Mouse (Mus musculus): ENCODE results near the gene Ctrc. TPM values are rescaled to one million over a fixed set of nuclear protein-coding genes. Genes with fewer than 3 reads are reported as not detected.
A peak's percentile ranks its signal among the peaks of the same experiment; 100 is the strongest.

Gene Ctrc
- polyA plus RNA-seq, 1 experiment from 2014 or later, result not detected

GRCm38 (mm10) chr4:141874601-141875460 lies 28.7 kb upstream of the Ctrc start, which contains the start of gene Efhd2:
Gene Efhd2 (minus strand): TSS chr4:141874920.
- H3K4me1 ChIP-seq, result peaks cover 60% of the 10 kb centered on the region
- H3K27me3 ChIP-seq (ENCODE audit: low read depth, poor library complexity, severe bottlenecking), result peaks cover 31% of the 10 kb centered on the region
- peak within 1 kb of the TSS; percentile 75 for H3K4me3 ChIP-seq
- H3K36me3 ChIP-seq, result peaks cover 15% of the 10 kb centered on the region; the same call in 1 of the 2 replicates
- WGBS, result under 1% methylated on average over 73 of the region's 73 CpGs
- peak; percentile 78 for DNase-seq (ENCODE audit: low spot score)
- no peaks in the 10 kb centered on the region for H3K9me3 ChIP-seq (replicated peaks)
- peak within 1 kb of the TSS; percentile 86 for H3K27ac ChIP-seq (replicated peaks)

GRCm38 (mm10) chr4:141874111-141874600 lies 28.0 kb upstream of the Ctrc start:
- no peak for DNase-seq (ENCODE audit: low spot score)
- Histone ChIP-seq H3K4me3 (peak overlapping the region; percentile 75), H3K27ac (replicated peaks) (peak overlapping the region; percentile 86), H3K36me3 (peaks cover 20% of the 10 kb centered on the region; the same call in 1 of the 2 replicates), H3K9me3 (replicated peaks) (no peaks in the 10 kb centered on the region), H3K27me3 (ENCODE audit: low read depth, poor library complexity, severe bottlenecking) (peaks cover 31% of the 10 kb centered on the region), H3K4me1 (peaks cover 60% of the 10 kb centered on the region)
- 3% methylated on average over 19 of the region's 19 CpGs for WGBS

GRCm38 (mm10) chr4:141872977-141873376 lies 26.8 kb upstream of the Ctrc start:
- Histone ChIP-seq H3K27me3 (ENCODE audit: low read depth, poor library complexity, severe bottlenecking) (peaks cover 31% of the 10 kb centered on the region), H3K4me1 (peaks cover 62% of the 10 kb centered on the region), H3K4me3 (peak overlapping the region; percentile 75; the same call in 1 of the 2 replicates), H3K36me3 (peaks cover 20% of the 10 kb centered on the region; the same call in 1 of the 2 replicates), H3K27ac (replicated peaks) (no peak overlapping the region), H3K9me3 (replicated peaks) (no peaks in the 10 kb centered on the region)
- WGBS, result 78% methylated on average over 9 of the region's 9 CpGs
- DNase-seq (ENCODE audit: low spot score), result no peak

GRCm38 (mm10) chr4:141871909-141872308 lies 25.8 kb upstream of the Ctrc start:
- no peak for DNase-seq (ENCODE audit: low spot score)
- 59% methylated on average over 9 of the region's 9 CpGs for WGBS
- peaks cover 73% of the 10 kb centered on the region for H3K4me1 ChIP-seq

DNA sequence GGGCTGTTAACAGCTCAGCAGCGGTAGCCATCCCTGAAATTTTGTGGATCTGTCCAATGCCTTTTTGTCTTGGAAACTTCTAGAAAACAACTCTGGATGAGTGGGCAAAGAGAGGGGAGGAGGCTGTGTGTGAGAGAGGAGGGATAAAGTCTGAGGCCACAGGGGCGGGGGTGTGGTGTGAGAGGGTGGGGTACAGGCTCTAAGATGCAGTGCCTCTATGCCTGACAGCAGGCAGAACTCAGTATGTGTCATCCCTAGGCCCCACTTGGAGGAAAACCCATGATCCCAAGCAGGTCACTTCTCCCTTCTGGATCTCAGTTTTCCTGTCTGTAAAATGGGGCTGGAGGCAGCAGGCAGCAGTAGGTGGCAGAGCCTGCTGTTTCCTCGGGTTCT lies 25.2 kb upstream of the Ctrc start:
- no peak for DNase-seq (ENCODE audit: low spot score)
- Histone ChIP-seq H3K27me3 (ENCODE audit: low read depth, poor library complexity, severe bottlenecking) (peaks cover 27% of the 10 kb centered on the region), H3K36me3 (peaks cover 20% of the 10 kb centered on the region; the same call in 1 of the 2 replicates), H3K4me1 (peaks cover 74% of the 10 kb centered on the region), H3K4me3 (no peak overlapping the region), H3K9me3 (replicated peaks) (no peaks in the 10 kb centered on the region), H3K27ac (replicated peaks) (no peak overlapping the region)
- 89% methylated on average over 3 of the region's 3 CpGs for WGBS

More at GRCm38 (mm10) chr4:141871909-141872308, 25.8 kb upstream of the Ctrc start:
- peaks cover 20% of the 10 kb centered on the region; the same call in 1 of the 2 replicates for H3K36me3 ChIP-seq
- no peaks in the 10 kb centered on the region for H3K9me3 ChIP-seq (replicated peaks)
- peaks cover 31% of the 10 kb centered on the region for H3K27me3 ChIP-seq (ENCODE audit: low read depth, poor library complexity, severe bottlenecking)
- peak overlapping the region; percentile 14; the same call in 1 of the 2 replicates for H3K27ac ChIP-seq (replicated peaks)
- H3K4me3 ChIP-seq, result peak overlapping the region; percentile 25; the same call in 1 of the 2 replicates

DNA sequence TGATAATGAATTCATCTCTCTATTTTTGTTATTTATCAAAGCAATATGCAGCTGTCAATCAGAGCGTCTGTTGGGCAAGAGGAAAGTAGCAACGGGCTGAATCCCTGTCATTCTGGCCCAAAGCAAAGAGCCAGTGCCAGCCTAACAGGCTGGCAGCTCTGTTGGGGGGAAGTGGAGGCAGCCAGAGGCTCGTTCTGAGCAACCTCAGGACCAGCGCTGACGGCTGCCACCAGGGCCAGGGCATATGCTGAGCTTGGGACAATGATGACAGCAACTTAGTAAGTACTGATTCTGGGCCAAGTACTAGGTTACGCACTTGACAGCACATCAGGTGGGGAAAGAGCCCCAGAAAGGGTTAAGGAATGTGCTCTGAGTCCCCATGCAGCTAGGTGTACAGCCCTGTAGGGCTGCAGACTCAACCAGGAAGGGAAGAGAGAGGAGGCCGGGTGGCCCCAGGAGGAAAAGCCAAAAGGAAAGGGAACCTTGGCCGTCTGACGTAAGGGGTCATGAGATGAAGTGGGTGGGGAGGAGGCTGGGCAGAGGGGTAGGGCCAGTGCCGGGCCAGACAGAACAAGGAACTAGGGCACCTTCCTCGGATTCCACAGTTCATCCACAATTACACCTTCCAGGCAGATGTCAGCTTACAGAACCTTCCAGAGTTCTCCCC lies 24.6 kb upstream of the Ctrc start:
- Histone ChIP-seq H3K27ac (replicated peaks) (no peak overlapping the region), H3K9me3 (replicated peaks) (no peaks in the 10 kb centered on the region), H3K36me3 (peaks cover 20% of the 10 kb centered on the region; the same call in 1 of the 2 replicates), H3K4me3 (no peak overlapping the region), H3K4me1 (peaks cover 69% of the 10 kb centered on the region), H3K27me3 (ENCODE audit: low read depth, poor library complexity, severe bottlenecking) (peaks cover 22% of the 10 kb centered on the region)
- no peak for DNase-seq (ENCODE audit: low spot score)
- 80% methylated on average over 11 of the region's 11 CpGs for WGBS

DNA sequence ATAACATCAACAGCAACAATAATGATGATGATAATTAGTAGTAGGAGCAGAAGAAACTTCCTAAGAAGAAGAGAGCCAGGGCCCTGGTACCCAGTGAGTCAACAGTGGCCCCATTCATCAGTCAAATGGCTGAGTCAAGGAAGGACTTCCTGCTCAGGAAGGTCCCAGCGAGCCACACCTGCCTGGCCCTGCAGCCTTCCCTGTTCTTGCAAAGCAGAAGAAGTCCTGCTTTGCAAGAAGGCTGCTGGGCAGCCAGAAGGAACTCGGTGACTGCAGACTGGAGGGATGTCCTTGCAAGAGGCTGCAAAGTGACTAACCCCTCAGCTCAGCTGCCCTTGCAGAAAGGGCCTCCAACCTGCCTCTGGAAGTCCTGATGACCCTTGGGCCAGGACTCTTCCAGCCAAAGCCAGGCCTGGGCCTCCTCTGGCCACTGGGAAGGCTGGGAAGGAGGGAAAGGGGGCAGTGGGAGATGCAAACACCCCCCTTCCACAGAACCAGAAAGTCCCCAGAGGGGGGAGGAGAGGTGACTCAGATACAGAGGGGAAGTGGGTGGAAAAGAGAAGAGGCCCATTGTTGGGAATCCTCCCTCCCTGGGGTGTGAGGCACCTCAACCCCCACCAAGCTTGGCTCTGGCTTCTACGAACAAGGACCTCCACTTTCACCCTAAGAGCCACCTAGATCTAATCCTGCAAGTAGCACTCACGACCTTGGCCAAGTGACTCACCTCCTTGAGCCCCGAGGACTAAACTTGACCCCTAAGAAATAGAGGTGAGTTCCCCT lies 23.5 kb upstream of the Ctrc start:
- no peak overlapping the region for H3K4me3 ChIP-seq
- no peak for DNase-seq (ENCODE audit: low spot score)
- 84% methylated on average over 5 of the region's 5 CpGs for whole genome bisulfite sequencing
- peak overlapping the region; percentile 57 for H3K27ac ChIP-seq (replicated peaks)
- peaks cover 18% of the 10 kb centered on the region for H3K27me3 ChIP-seq (ENCODE audit: low read depth, poor library complexity, severe bottlenecking)
- H3K36me3 ChIP-seq, result peaks cover 28% of the 10 kb centered on the region
- H3K4me1 ChIP-seq, result peaks cover 57% of the 10 kb centered on the region
- H3K9me3 ChIP-seq (replicated peaks), result no peaks in the 10 kb centered on the region

DNA sequence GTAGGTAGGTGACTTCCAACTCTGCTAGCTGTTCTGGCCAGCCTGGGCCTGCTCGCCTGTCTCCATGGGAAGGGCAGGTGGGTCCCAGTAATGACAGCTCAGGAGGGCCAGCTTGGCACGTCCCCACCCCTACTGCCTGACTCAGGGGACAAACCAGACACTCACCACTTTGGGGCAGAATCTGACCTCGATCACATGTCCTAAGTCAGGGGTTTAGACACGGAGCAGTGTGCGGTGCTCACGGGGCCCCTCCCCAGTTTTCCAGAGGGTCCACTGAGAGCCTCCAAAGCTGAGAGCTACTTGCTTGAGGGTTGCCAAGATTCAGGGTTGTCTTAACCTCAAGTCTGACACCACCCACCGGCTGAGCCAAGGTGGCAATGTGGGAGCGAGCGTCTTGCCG lies 21.9 kb upstream of the Ctrc start:
- DNase-seq (ENCODE audit: low spot score), result no peak
- 91% methylated on average over 10 of the region's 10 CpGs for WGBS
- no peak overlapping the region for H3K4me3 ChIP-seq
- peaks cover 42% of the 10 kb centered on the region for H3K4me1 ChIP-seq
- peak overlapping the region; percentile 49; the same call in 1 of the 2 replicates for H3K27ac ChIP-seq (replicated peaks)
- H3K36me3 ChIP-seq, result peaks cover 30% of the 10 kb centered on the region
- no peaks in the 10 kb centered on the region for H3K9me3 ChIP-seq (replicated peaks)
- H3K27me3 ChIP-seq (ENCODE audit: low read depth, poor library complexity, severe bottlenecking), result peaks cover 9% of the 10 kb centered on the region

DNA sequence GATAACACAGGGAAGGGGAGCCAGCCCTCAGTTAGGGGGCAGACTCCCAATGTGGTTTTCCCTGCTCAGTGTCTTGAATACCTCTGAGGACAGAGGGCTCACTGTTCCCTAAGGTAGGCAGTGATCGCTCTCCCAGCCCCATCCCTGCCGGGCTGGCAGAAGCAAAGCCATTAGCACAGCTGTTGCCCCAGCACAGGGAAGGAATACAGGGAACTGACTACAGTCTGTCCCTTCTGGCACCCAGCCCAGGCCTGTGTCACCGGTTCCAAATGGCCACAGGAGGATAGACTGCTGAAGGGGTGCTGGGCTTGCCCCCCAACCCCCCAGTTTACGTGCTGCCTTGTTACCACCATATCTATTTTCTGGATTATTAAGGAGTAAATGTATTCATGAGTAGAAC lies 21.3 kb upstream of the Ctrc start:
- WGBS, result 62% methylated on average over 4 of the region's 4 CpGs
- no peaks in the 10 kb centered on the region for H3K9me3 ChIP-seq (replicated peaks)
- no peak for DNase-seq (ENCODE audit: low spot score)
- H3K4me1 ChIP-seq, result peaks cover 36% of the 10 kb centered on the region
- no peak overlapping the region for H3K4me3 ChIP-seq
- H3K27me3 ChIP-seq (ENCODE audit: low read depth, poor library complexity, severe bottlenecking), result peaks cover 3% of the 10 kb centered on the region; the same call in 1 of the 2 replicates
- peaks cover 30% of the 10 kb centered on the region for H3K36me3 ChIP-seq
- peak overlapping the region; percentile 61 for H3K27ac ChIP-seq (replicated peaks)

DNA sequence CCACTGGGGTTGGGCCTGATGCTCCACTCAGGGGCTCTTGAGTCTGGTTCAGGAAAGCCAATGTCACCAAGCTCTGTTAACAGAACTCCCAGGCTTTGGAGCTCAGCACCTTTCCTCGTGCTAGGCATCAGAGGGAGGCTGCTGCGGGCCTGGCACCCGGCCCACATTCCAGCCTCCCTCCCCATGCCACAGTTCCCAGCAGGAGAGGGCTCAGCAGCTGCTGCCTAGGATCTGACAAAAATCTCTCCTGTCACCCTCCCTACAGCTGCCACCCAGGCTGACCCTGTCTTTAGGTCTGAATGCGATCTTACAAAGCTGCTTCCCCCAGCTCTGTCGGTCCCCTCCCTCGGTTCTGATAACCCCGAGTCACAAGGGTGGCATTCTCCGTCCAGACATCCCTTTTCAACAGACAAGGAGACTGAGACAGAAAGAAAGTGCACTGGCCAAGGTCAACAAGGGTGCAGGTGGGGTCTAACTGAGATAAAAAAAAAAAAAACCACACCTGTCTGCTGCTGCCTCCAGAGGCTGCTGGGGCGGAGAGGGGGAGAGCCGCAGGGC lies 20.9 kb upstream of the Ctrc start:
- 28% methylated on average over 10 of the region's 10 CpGs for WGBS
- Histone ChIP-seq H3K36me3 (peaks cover 31% of the 10 kb centered on the region), H3K4me1 (peaks cover 31% of the 10 kb centered on the region), H3K4me3 (no peak overlapping the region), H3K27me3 (ENCODE audit: low read depth, poor library complexity, severe bottlenecking) (peaks cover 3% of the 10 kb centered on the region; the same call in 1 of the 2 replicates), H3K9me3 (replicated peaks) (no peaks in the 10 kb centered on the region), H3K27ac (replicated peaks) (peak overlapping the region; percentile 61)
- no peak for DNase-seq (ENCODE audit: low spot score)

- Histone ChIP-seq H3K9me3 (replicated peaks) (no peaks in the 10 kb centered on the region), H3K4me1 (peaks cover 26% of the 10 kb centered on the region), H3K36me3 (peaks cover 36% of the 10 kb centered on the region), H3K27ac (replicated peaks) (no peak overlapping the region), H3K4me3 (no peak overlapping the region), H3K27me3 (ENCODE audit: low read depth, poor library complexity, severe bottlenecking) (no peaks in the 10 kb centered on the region; the same call in 1 of the 2 replicates)
- no peak for DNase-seq (ENCODE audit: low spot score)
- 88% methylated on average over 5 of the region's 5 CpGs for WGBS
Observed at GRCm38 (mm10) chr4:141865600-141865999, 19.4 kb upstream of the Ctrc start.

GRCm38 (mm10) chr4:141865006-141865405 lies 18.8 kb upstream of the Ctrc start:
- WGBS, result 96% methylated on average over 5 of the region's 5 CpGs
- DNase-seq (ENCODE audit: low spot score), result no peak
- no peak overlapping the region for H3K4me3 ChIP-seq

More at GRCm38 (mm10) chr4:141865006-141865405, 18.8 kb upstream of the Ctrc start:
- no peaks in the 10 kb centered on the region for H3K27me3 ChIP-seq (ENCODE audit: low read depth, poor library complexity, severe bottlenecking)
- no peak overlapping the region for H3K27ac ChIP-seq (replicated peaks)
- H3K9me3 ChIP-seq (replicated peaks), result no peaks in the 10 kb centered on the region
- H3K36me3 ChIP-seq, result peaks cover 36% of the 10 kb centered on the region
- peaks cover 26% of the 10 kb centered on the region for H3K4me1 ChIP-seq

Measured in midbrain, embryonic 10.5 days (tissue).